Mouse (Mus musculus) lung, postnatal 0 days (tissue): ENCODE data around the gene Sbno2. TPM values are rescaled to one million over a fixed set of nuclear protein-coding genes. Genes with fewer than 3 reads are reported as not detected.

Experiments
- ATAC-seq: fragments of 200-750 bp; cut with Nextera tagmentation; 2 replicates; pipeline ENCODE4 v1.8.0; 2017; ENCODE audit warnings: moderate library complexity
- DNase-seq: peaks from one replicate; pipeline ENCODE4 v3.0.0-alpha.2; 2016; ENCODE audit warnings: low spot score
- H3K27ac ChIP-seq: fragments of 300-500 bp; sonication (generic); 2 replicates; pipeline ENCODE4 v1.5.1; 2014; ENCODE audit warnings: antibody characterized with exemption, mild to moderate bottlenecking, low read length, mixed read lengths
- H3K27me3 ChIP-seq: fragments of 300-500 bp; sonication (generic); replicated peaks from 2 replicates; pipeline ENCODE4 v1.6.1; 2014; ENCODE audit warnings: low read length, mixed read lengths; ENCODE audit not compliant: insufficient read depth
- H3K36me3 ChIP-seq: fragments of 300-500 bp; sonication (generic); 2 replicates; pipeline ENCODE4 v1.6.1; 2014; ENCODE audit warnings: low read length, mixed read lengths; ENCODE audit not compliant: insufficient read depth
- H3K4me1 ChIP-seq: fragments of 300-500 bp; sonication (generic); 2 replicates; pipeline ENCODE4 v1.6.1; 2014; ENCODE audit warnings: antibody characterized with exemption, low read depth, low read length, mixed read lengths; ENCODE audit not compliant: insufficient read depth
- H3K4me2 ChIP-seq: fragments of 300-500 bp; sonication (generic); replicated peaks from 2 replicates; pipeline ENCODE4 v1.6.1; 2014; ENCODE audit warnings: low read depth, mild to moderate bottlenecking, low read length, moderate library complexity, mixed read lengths
- H3K4me3 ChIP-seq: fragments of 300-500 bp; sonication (generic); 2 replicates; pipeline ENCODE4 v1.5.1; 2014; ENCODE audit warnings: low read depth, low read length
- H3K9ac ChIP-seq: fragments of 300-500 bp; sonication (generic); replicated peaks from 2 replicates; pipeline ENCODE4 v1.6.1; 2014; ENCODE audit warnings: low read depth, mild to moderate bottlenecking
- H3K9me3 ChIP-seq: fragments of 300-500 bp; sonication (generic); 2 replicates; pipeline ENCODE4 v1.6.1; 2016; ENCODE audit warnings: low read length, mixed read lengths
- CTCF ChIP-seq: IDR thresholded peaks from 2 replicates; pipeline ENCODE4 v1.5.1; 2016; ENCODE audit warnings: antibody characterized with exemption, mild to moderate bottlenecking
- EP300 ChIP-seq: IDR thresholded peaks from 2 replicates; pipeline ENCODE4 v1.6.1; 2016; ENCODE audit warnings: antibody characterized with exemption, mild to moderate bottlenecking, control low read depth
- WGBS: fragments of 180-500 bp; shearing (Covaris S2); extraction: QIAGEN DNeasy Blood & Tissue Kit; methylation state at CpG from one replicate; pipeline ENCODE4 v1.1.7; 2014; 5-methylcytosine and 5-hydroxymethylcytosine counted together
- polyA plus RNA-seq: library from polyadenylated mRNA; unstranded; fragments of >200 nt; fragmentation: Nextera tagmentation; extraction: Ambion mirVana; gene quantifications from 2 replicates; pipeline ENCODE4 v1.2.1, GENCODE M21; 2015

The Sbno2 gene
- polyA plus RNA-seq, 1 experiment from 2014 or later = 17.5 TPM

GRCm38 (mm10) chr10:80028521-80028846 lies 76.9 kb downstream of the Sbno2 start:
- ATAC-seq = no peak
- WGBS = 92% methylated on average over 13 of the region's 13 CpGs
- DNase-seq = no peak
- H3K27ac ChIP-seq = no peak overlapping the region
- no peak overlapping the region for H3K4me3 ChIP-seq
- no peaks in the 10 kb centered on the region for H3K9me3 ChIP-seq
- no peaks in the 10 kb centered on the region for H3K27me3 ChIP-seq
- no peak overlapping the region for H3K4me2 ChIP-seq
- TF ChIP-seq EP300 (no peak), CTCF (no peak)
- no peaks in the 10 kb centered on the region for H3K36me3 ChIP-seq
- peaks cover 12% of the 10 kb centered on the region for H3K4me1 ChIP-seq
- H3K9ac ChIP-seq = no peak overlapping the region

DNA sequence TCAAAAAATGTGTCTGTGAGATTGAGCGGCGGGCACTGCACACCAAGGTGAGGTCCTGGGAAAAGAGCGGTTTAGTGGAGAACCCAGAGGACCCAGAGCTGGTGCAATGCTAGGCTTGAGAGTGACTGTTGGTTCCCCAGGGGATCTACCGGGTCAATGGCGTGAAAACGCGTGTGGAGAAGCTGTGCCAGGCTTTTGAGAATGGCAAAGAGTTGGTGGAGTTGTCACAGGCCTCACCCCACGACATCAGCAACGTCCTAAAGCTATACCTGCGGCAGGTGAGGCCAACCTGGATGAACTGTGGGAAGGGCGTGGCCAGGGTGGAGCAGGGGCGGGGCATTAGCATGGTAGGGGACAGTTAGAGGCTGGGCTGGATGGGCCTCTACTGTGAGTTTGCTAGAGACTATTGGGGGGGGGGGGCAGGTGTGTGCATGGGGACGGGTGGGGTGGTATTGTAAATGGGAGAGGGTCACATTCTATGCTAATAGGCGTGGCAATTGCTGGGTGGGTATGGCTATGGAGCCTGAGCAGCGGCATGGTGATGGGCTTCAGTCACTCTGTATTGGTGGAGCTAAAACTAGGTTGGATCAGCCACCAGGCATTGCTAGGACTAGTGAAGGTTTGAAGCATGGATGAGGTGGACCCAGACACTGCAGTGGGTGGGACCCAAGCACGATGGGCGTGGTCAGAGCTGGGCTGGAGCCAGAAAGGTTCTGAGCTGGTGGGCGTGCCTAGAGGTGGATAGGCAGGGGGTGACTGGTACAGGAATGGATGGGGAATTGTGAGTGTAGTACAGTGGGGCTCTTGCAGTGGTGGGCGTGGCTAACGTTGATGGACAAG lies 77.5 kb downstream of the Sbno2 start:
- 76% methylated on average over 20 of the region's 20 CpGs for WGBS
- H3K4me3 ChIP-seq = no peak overlapping the region
- ATAC-seq = no peak
- no peak overlapping the region for H3K9ac ChIP-seq
- H3K9me3 ChIP-seq = no peaks in the 10 kb centered on the region
- H3K27me3 ChIP-seq = no peaks in the 10 kb centered on the region
- peaks cover 8% of the 10 kb centered on the region for H3K4me1 ChIP-seq
- no peak overlapping the region for H3K27ac ChIP-seq
- TF ChIP-seq EP300 (no peak), CTCF (no peak)
- H3K36me3 ChIP-seq = no peaks in the 10 kb centered on the region
- no peak for DNase-seq
- H3K4me2 ChIP-seq = no peak overlapping the region

DNA sequence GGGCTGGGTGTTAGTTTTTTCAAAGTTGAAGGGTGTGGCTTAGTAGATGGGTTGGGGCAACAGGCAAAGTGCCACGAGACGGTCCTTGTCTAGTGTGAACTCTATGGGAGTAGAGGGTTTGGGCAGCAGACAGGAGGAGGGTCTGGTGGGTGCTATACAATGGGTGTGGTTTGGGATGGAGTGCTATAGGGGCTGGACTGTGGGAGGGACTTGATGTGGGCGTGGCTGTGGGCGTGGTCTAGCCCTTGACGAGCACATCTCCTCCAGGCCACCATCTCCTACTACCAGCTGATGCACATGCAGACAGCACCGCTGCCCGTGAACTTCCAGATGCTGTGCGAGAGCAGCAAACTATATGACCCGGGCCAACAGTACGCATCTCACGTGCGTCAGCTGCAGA lies 79.5 kb downstream of the Sbno2 start:
- H3K9ac ChIP-seq = no peak overlapping the region
- WGBS = 57% methylated on average over 12 of the region's 12 CpGs
- no peak overlapping the region for H3K4me3 ChIP-seq
- H3K4me1 ChIP-seq = no peaks in the 10 kb centered on the region
- H3K9me3 ChIP-seq = no peaks in the 10 kb centered on the region
- peak; percentile 35 for DNase-seq
- TF ChIP-seq CTCF = no peak
- TF ChIP-seq EP300 = no peak
- H3K27ac ChIP-seq = no peak overlapping the region
- H3K36me3 ChIP-seq = no peaks in the 10 kb centered on the region
- no peak overlapping the region for H3K4me2 ChIP-seq
- ATAC-seq = peak; percentile 43
- H3K27me3 ChIP-seq = no peaks in the 10 kb centered on the region

DNA sequence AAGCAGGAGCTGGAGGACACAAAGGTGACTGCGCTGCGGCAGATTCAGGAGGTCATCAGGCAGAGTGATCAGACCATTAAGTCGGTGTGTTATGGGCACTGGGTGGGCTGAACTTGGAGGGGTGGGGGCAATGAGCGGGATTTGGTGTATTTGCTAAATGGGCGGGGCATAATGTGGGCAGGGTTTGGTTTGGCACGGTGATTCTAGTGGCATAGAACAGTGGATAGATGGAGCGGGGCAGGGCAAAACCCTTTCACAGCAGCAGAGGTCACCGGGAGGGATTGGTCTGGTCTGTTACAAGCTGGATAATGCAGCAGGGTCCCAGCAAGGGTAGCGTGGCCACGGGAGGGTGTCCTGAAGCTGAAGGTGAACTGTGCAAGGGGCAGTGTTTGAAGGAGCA lies 79.9 kb downstream of the Sbno2 start:
- 72% methylated on average over 10 of the region's 10 CpGs for WGBS
- Histone ChIP-seq H3K36me3 (no peaks in the 10 kb centered on the region), H3K4me3 (no peak overlapping the region), H3K4me2 (no peak overlapping the region), H3K9ac (no peak overlapping the region), H3K9me3 (no peaks in the 10 kb centered on the region), H3K27ac (0 out of 2 replicates have a peak overlapping the region, but pooled peaks have one; percentile 20), H3K27me3 (no peaks in the 10 kb centered on the region), H3K4me1 (no peaks in the 10 kb centered on the region; the same call in 1 of the 2 replicates)
- TF ChIP-seq EP300 (no peak), CTCF (no peak)
- DNase-seq (no peak), ATAC-seq (no peak)

- H3K9me3 ChIP-seq = no peaks in the 10 kb centered on the region
- no peaks in the 10 kb centered on the region for H3K27me3 ChIP-seq
- no peak for TF ChIP-seq CTCF
- no peak for TF ChIP-seq EP300
- H3K4me3 ChIP-seq = no peak overlapping the region
- H3K4me2 ChIP-seq = no peak overlapping the region
- no peaks in the 10 kb centered on the region for H3K36me3 ChIP-seq
- 67% methylated on average over 4 of the region's 4 CpGs for WGBS
- no peak for ATAC-seq
- H3K4me1 ChIP-seq = peaks cover under 1% of the 10 kb centered on the region; the same call in 1 of the 2 replicates
- H3K27ac ChIP-seq = 0 out of 2 replicates have a peak overlapping the region, but pooled peaks have one; percentile 20
- no peak for DNase-seq
- no peak overlapping the region for H3K9ac ChIP-seq
These were observed 80.4 kb downstream of the Sbno2 start for GRCm38 (mm10) chr10:80025044-80025347.

GRCm38 (mm10) chr10:80024229-80025043 lies 80.9 kb downstream of the Sbno2 start:
- Histone ChIP-seq H3K27me3 (no peaks in the 10 kb centered on the region), H3K36me3 (no peaks in the 10 kb centered on the region), H3K4me3 (no peak overlapping the region), H3K9ac (no peak overlapping the region), H3K9me3 (no peaks in the 10 kb centered on the region), H3K4me1 (peaks cover 7% of the 10 kb centered on the region; the same call in 1 of the 2 replicates), H3K27ac (0 out of 2 replicates have a peak overlapping the region, but pooled peaks have one; percentile 43), H3K4me2 (no peak overlapping the region)
- no peak for ATAC-seq
- TF ChIP-seq CTCF (no peak), EP300 (no peak)
- WGBS = 79% methylated on average over 15 of the region's 15 CpGs
- DNase-seq = peak; percentile 16
